Mouse (Mus musculus) layer of hippocampus, adult 2 months (tissue): ENCODE data around the gene Synrg. TPM values are rescaled to one million over a fixed set of nuclear protein-coding genes. Genes with fewer than 3 reads are reported as not detected.
A peak's percentile ranks its signal among the peaks of the same experiment; 100 is the strongest.

Experiments
- DNase-seq, 2 experiments: peaks; one replicate each; pipeline ENCODE4 v3.0.0; 2022; ENCODE audit warnings: low spot score in 2 of 2
- H3K27ac ChIP-seq: fragments of 200-600 bp; 2 replicates; pipeline ENCODE4 v1.8.1; 2022
- H3K4me3 ChIP-seq: fragments of 200-600 bp; 2 replicates; pipeline ENCODE4 v1.8.1; 2022; ENCODE audit warnings: mild to moderate bottlenecking
- CTCF ChIP-seq: fragments of 200-600 bp; conservative IDR thresholded peaks from 2 replicates; pipeline ENCODE4 v1.8.1; 2022; ENCODE audit warnings: antibody characterized with exemption, mild to moderate bottlenecking, moderate library complexity
- total RNA-seq, 2 experiments: library from RNA; stranded (reverse); gene quantifications; 2 replicates each; pipeline ENCODE4 v1.2.3; 2021

Gene Synrg
- total RNA-seq, 2 experiments from 2014 or later: 68.2 to 72.1 TPM

DNA sequence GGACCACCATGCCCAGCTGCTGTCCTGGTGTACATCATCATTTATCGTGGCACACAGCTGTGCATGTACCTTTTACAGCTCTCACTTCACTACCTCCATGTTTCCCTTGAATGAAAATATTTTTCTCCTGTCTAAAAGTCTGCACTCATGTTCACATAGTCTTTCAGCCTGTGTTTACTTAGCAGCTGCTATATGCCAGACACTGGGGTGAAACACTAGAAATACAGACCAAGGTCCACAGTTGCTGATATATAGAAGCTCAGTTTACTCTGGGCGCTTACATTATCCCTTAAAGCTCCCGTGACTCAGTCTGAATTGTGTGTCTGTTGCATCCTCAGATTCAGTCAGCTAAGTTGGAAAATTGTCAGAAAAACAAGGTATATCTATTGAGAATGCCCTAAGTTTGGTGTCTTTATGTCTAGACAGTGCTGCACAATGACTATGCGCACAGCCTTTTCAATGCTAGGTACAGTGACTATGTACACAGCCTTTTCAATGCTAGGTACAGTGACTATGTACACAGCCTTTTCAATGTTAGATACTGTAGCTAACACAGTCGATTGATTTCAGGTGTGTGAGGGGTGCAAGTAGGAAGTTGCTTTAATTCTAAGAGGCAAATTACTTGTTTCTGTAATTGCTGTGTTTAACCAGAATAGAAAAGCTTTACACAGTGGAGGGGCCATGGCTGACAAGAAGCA lies 33.1 kb downstream of the Synrg start:
- no peak for DNase-seq
- H3K4me3 ChIP-seq: no peak overlapping the region
- no peak for TF ChIP-seq CTCF
- H3K27ac ChIP-seq: no peak overlapping the region

- no peak for TF ChIP-seq CTCF
- Histone ChIP-seq H3K27ac (no peak overlapping the region), H3K4me3 (no peak overlapping the region)
- no peak for DNase-seq
Measured at GRCm38 (mm10) chr11:83998993-83999392, 34.8 kb downstream of the Synrg start.

- no peak for DNase-seq
- H3K27ac ChIP-seq: no peak overlapping the region; the same call in 1 of the 2 replicates
- no peak for TF ChIP-seq CTCF
- H3K4me3 ChIP-seq: no peak overlapping the region
Measured at GRCm38 (mm10) chr11:83999411-83999915, 35.2 kb downstream of the Synrg start.

- H3K4me3 ChIP-seq: no peak overlapping the region
- no peak overlapping the region for H3K27ac ChIP-seq
- no peak for DNase-seq
- TF ChIP-seq CTCF: peak; percentile 30
Measured at GRCm38 (mm10) chr11:84001257-84001656, 37.0 kb downstream of the Synrg start.

DNA sequence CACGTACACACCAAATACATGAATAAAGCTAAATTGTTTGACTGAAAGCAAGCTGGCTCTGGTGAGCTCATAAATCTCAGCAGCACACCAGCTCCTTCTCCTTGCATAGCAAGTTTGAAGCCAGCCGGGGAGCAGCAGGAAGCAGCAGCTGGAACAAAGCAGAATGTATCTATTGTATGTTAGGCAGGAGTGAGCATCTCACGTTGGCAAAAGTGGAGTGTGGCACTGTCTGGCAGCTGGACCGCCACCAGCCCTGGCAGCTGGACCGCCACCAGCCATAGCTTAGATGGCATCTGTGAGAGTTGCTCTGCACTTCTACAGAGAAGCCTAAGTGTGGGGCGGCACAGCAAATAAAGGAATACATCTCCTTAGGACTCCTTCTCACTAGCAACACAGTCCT lies 39.8 kb downstream of the Synrg start:
- H3K4me3 ChIP-seq: no peak overlapping the region
- DNase-seq: peak in 1 of 2 experiments; percentile 37
- peak overlapping the region; percentile 3; the same call in 1 of the 2 replicates for H3K27ac ChIP-seq
- TF ChIP-seq CTCF: no peak

- TF ChIP-seq CTCF: peak; percentile 54
- no peak for DNase-seq
- Histone ChIP-seq H3K4me3 (no peak overlapping the region), H3K27ac (peak overlapping the region; percentile 73)
Measured at GRCm38 (mm10) chr11:84009001-84009400, 44.8 kb downstream of the Synrg start.

- DNase-seq: no peak
- no peak for TF ChIP-seq CTCF
- H3K4me3 ChIP-seq: no peak overlapping the region
- peak overlapping the region; percentile 73 for H3K27ac ChIP-seq
Measured at GRCm38 (mm10) chr11:84010411-84010810, 46.2 kb downstream of the Synrg start.

DNA sequence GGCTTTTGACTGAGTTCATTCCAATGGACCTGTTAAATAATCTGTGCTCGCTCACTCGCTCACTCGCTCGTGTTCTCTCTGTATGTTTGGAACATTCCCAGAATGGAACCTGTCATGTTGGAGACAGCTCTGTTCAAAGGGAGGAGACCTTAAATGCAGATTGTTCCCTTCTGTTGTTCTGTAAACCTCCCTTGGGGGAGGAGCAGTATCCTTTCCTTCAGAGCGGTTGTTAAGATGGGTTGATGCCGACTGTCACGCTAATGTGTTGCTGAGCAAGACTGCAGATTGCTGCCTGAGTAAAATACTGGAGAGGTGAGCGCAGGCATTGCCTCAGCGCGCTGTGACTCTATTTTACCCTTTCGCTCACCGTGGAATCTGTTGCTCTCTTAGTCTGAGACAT lies 46.8 kb downstream of the Synrg start:
- peak; percentile 32 to 52 for DNase-seq
- no peak for TF ChIP-seq CTCF
- peak overlapping the region; percentile 73 for H3K27ac ChIP-seq
- peak overlapping the region; percentile 2 for H3K4me3 ChIP-seq

DNA sequence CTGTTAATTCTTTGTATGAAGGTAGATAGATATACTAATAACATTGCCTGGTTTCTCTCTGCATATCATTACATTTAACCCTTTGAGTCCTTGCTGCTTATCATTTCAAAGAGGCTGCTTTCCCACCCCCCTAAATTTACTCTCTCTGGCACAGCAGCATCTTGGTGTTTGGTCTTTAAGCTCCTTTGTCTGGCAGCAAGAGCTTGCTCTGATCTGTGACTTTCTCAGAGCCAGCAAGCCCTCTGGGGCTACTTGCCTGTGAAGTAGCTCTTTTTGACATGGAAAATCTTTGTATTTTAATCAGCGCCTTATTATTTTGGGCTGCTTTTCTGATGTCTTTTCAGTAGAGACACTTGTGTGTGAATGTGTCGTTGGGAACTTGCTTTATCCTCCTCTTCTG lies 47.3 kb downstream of the Synrg start:
- no peak for TF ChIP-seq CTCF
- Histone ChIP-seq H3K4me3 (peak overlapping the region; percentile 2; the same call in 1 of the 2 replicates), H3K27ac (peak overlapping the region; percentile 73)
- DNase-seq: no peak

DNA sequence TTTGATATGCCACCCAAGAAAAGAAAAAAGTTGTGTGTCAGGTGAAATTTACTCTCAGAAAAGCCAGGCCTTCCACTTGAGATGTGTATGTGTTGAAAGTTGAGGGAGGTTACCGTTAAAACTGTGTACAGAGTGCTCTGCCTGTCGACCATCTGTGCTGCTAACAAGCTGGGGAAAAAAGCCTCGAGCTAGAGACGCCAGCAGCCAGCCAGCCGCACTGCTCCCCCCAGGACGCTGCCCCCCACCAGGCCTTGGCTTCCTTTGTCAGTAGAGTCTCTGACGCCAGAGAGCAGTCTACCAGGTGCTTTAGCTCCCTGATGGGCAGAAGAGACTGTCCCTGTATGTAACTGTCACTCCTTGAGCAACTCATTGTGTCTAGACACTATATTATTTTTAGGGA lies 48.9 kb downstream of the Synrg start:
- TF ChIP-seq CTCF: no peak
- peak in 1 of 2 experiments; percentile 50 for DNase-seq
- peak overlapping the region; percentile 73 for H3K27ac ChIP-seq
- no peak overlapping the region for H3K4me3 ChIP-seq

- Histone ChIP-seq H3K4me3 (no peak overlapping the region), H3K27ac (0 out of 2 replicates have a peak overlapping the region, but pooled peaks have one; percentile 19)
- no peak for TF ChIP-seq CTCF
- DNase-seq: no peak
Measured at GRCm38 (mm10) chr11:84016147-84016809, 52.0 kb downstream of the Synrg start.

DNA sequence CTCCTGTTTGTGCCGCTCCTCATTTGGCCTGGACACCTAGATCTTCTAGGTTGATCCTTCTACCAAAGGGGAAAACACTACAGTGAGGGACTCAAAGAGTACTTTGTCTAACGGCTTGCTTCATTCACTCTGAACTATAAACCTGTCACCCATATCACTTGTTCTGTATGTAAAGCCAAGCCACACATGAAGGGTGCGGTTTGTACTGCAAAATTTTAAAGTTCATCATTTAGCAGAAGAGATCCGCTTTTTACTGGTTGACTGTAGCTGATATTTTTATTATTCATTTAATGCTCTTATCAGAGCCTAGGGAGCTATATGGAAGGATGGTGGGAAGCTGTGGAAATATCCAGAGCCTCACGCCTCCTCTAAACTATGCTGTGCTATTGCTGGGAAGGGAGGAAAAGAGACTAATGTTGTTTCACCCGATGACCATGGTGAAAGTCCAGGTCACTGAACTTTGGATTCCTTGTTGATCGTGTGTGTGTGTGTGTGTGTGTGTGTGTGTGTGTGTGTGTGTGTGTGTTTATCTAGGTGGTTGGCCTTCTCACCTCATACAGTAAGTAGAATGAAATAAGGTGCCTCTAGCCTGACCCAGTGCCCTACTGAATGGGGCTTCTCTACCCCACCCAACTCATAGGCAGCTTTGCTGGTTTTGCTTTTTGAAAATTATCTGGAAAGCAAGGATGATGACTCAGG lies 52.7 kb downstream of the Synrg start:
- H3K4me3 ChIP-seq: no peak overlapping the region
- DNase-seq: no peak
- TF ChIP-seq CTCF: no peak
- H3K27ac ChIP-seq: 0 out of 2 replicates have a peak overlapping the region, but pooled peaks have one; percentile 19

DNA sequence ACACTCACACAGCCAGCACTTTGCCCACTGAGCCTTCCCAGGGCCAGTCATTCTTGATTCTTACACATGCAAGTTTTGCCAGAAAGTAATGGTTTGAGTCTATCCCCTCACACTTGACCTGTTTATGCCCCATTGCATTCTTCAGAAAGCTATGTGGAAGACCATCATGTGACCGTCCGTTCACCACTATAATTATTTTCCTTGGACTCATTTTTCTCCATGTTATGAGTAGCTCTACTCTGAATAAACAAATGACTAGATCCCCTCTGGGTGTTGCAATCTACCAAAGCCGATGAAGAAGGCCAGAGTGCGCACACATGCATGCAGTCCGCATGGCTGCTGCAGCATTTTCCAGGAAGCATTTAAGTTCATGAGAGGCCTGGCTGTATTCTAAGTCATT lies 63.0 kb downstream of the Synrg start:
- no peak overlapping the region for H3K4me3 ChIP-seq
- H3K27ac ChIP-seq: peak overlapping the region; percentile 78
- TF ChIP-seq CTCF: no peak
- DNase-seq: no peak
